Mouse (Mus musculus): Measurements from ENCODE around the gene Hoxa11. TPM values are rescaled to one million over a fixed set of nuclear protein-coding genes. Genes with fewer than 3 reads are reported as not detected.

The Hoxa11 gene
- total RNA-seq, 2 experiments from 2014 or later: not detected

DNA sequence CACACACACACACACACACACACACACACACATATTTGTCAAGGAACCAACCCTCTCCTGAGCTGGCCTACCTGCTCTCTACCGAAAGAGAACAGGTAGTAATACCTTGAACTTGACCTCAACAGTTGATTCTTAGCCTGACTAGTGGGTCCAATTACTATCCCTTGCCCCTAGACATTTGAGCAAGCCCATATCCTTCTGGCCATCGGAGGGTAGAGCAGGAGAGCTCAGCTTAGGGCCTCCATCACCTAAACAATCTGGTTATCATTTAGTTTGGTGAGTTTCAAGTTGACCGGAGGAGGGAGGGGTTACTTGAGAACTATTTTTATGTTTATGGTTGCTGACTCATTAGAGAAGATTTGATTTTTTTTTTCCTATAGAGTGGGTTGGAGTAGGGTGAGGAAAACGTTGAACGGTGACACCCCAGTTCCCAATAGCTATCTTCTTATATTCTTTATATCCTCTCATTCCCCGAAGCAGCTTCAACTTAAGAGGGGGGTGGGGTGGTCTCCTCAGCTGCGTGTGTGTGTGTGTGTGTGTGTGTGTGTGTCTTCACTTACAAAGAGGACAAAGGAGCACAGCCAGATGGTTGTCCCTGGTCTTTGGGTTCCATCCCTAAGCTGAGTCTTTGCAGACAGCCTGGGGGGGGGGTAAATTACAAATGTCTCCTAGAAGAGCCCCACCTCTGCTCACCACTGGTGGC is 5.7 kb upstream of the Hoxa11 start:
- Histone ChIP-seq H3K4me3 (no peak overlapping the region), H3K27ac (no peak overlapping the region)
- no peak for DNase-seq (ENCODE audit: low spot score in 2 of 2)
- TF ChIP-seq CTCF (conservative IDR thresholded peaks at IDR 0.05): no peak

DNA sequence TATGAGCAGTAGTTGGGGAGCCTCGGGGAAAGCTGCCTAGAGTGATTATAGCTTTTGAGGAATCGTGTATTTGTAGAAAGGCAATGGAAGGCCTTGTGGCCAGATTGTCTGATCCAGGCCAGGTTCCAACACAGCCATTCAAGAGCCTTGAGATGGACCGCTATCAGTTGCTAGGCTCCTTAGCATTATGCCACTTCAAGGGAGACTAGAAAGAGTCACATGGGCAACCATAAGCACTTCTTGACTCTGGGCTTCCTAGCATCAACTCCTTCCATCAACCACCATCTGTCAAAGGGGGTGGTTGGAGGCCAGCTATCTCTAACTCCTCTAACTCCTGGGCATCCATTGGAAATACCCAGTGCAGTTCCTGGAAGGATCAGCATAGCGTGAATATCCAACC is 4.2 kb upstream of the Hoxa11 start:
- H3K4me3 ChIP-seq: no peak overlapping the region
- no peak overlapping the region for H3K27ac ChIP-seq
- no peak for DNase-seq (ENCODE audit: low spot score in 2 of 2)
- no peak for TF ChIP-seq CTCF (conservative IDR thresholded peaks at IDR 0.05)

DNA sequence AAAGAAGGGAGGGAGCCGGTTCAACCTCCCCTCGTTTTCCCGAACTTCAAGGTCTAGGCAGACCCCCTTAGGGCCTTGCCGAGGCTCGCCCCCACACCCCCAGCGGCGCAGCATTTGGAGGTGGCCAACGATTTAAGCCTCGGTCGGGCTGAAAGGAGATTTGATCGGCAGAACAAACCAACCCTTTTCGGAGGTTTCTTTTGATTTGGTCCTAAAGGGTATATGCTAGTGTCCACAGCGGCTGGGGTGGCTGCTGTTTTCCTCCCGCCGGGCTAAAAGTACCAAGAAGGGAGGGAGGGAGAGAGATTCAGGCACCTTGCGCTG is 3.8 kb upstream of the Hoxa11 start:
- H3K4me3 ChIP-seq: no peak overlapping the region
- H3K27ac ChIP-seq: no peak overlapping the region
- no peak for TF ChIP-seq CTCF (conservative IDR thresholded peaks at IDR 0.05)
- no peak for DNase-seq (ENCODE audit: low spot score in 2 of 2)

DNA sequence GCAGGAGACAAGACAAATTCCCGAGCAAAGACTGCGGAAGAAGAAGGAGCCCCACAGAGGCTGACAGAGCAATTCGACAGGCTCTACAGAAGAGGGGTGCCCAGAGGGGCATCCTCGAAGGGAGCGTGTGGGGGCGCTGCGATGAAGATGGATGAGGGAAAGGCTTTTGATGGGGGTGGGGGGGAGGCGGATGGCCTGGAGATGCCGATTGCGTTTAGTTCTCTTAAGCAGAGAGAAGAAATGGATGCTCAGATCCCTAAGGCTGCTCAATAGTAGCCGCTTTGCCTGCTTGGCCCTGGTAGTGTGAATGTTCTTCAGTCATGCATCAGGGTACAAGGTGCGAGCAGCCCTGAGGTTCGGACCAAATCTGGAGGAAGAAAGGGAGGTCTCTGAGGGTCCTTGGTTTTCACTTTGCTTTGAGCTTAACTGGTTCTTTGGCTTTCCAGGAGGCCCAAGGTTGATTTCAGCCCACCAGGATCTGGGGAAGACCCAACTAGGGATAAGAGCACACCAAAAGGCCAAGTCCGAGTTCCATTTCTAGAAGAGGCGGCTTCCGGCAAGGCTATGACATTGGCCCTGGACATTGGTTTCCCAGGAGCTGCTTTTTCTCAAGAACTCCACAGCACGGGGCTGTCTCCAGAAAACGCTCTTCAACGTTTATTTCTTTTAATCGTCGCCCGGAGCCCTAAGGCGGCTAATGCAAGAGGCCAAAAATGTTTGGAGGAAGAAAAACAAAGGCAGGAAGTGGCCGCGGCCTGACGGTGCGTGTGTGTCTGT is 3.2 kb upstream of the Hoxa11 start:
- no peak for TF ChIP-seq CTCF (conservative IDR thresholded peaks at IDR 0.05)

DNA sequence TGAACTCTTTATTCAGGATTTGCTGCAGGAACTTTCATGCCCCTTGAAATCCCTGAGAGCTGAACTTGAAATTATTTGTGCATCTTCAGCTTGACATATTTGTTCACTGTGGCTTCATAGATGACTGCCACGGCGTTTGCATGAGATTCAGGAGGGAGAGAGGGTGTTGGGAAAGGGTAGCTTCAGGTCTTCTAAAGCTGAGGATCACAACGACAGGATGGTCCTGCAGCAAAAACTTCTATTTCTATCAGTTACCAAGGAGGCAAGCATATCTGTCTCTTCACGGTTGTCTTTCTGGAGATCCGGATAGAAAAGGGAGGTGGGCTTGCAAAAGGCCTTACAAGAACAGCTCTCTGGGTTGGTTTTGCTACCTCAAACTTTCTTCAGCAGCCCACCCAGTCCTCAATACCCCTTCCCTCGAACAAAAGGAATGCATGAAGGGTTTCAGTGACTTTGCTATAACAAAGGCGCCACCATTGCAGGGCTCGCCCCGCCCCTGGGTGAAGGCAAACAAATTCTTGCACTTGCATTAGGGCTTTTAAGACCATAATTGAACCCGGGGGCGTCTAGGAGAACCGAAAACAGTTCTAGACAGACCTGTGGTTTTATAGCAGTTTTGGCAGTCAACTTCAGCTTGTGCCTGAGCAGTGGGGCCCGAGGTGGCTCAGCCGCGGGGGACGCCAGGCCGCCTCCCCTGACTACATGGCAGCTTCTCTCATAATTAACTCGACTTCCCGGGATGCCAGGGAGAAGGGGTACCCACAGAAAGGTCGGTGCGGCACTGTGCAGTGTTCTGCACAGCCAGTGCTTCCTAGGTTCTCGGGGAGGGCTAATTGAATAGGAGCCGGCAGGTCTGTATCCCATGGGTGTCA is 2.4 kb upstream of the Hoxa11 start:
- no peak for TF ChIP-seq CTCF (conservative IDR thresholded peaks at IDR 0.05)
- no peak overlapping the region for H3K27ac ChIP-seq
- no peak for DNase-seq (ENCODE audit: low spot score in 2 of 2)
- H3K4me3 ChIP-seq: no peak overlapping the region

More for the DNA sequence above, 3.2 kb upstream of the Hoxa11 start:
- no peak overlapping the region for H3K27ac ChIP-seq
- H3K4me3 ChIP-seq: no peak overlapping the region
- no peak for DNase-seq (ENCODE audit: low spot score in 2 of 2)

DNA sequence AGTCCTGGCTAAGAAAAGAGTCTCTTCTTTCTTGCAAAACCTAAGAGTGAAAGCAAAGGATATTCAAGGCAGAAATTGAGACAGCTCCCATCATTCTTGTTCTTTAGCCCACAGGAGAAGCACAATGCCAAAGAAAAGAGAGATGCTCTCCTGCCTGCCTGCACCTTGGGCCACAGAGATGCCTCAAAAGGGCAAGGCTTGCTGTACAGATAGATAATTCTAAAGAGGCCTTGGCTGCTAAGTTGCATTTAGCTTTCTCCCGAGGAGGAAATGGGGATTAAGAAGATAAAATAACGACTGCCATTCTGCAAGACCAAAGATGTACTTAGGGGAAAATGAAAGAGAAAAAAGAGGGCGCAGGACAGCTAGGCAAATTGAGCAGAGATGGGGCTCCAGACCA is 1.3 kb upstream of the Hoxa11 start:
- no peak for DNase-seq (ENCODE audit: low spot score in 2 of 2)
- Histone ChIP-seq H3K4me3 (no peak overlapping the region), H3K27ac (no peak overlapping the region)
- TF ChIP-seq CTCF (conservative IDR thresholded peaks at IDR 0.05): no peak

DNA sequence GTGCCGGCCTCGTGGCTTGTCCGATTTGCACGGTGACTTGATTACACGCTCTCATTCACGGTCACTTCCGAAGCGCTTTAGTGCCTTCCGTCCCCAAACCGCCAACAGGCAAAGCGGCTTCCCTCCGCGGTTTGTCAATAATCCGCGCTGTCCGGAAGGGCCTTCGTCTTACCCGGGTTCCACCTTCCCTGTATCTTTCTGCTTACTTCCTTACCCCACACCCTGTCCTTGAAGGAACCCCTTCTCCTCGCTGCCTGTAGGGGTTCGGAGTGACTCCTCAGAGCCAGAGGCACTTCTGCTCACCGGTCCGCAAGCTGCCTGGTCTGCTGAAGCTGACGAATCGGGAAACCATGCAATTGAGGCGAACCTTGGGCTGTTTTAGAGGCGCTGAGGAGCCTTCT is 793 bp upstream of the Hoxa11 start:
- Histone ChIP-seq H3K27ac (no peak overlapping the region), H3K4me3 (no peak overlapping the region)
- TF ChIP-seq CTCF (conservative IDR thresholded peaks at IDR 0.05): no peak
- DNase-seq (ENCODE audit: low spot score in 2 of 2): no peak

DNA sequence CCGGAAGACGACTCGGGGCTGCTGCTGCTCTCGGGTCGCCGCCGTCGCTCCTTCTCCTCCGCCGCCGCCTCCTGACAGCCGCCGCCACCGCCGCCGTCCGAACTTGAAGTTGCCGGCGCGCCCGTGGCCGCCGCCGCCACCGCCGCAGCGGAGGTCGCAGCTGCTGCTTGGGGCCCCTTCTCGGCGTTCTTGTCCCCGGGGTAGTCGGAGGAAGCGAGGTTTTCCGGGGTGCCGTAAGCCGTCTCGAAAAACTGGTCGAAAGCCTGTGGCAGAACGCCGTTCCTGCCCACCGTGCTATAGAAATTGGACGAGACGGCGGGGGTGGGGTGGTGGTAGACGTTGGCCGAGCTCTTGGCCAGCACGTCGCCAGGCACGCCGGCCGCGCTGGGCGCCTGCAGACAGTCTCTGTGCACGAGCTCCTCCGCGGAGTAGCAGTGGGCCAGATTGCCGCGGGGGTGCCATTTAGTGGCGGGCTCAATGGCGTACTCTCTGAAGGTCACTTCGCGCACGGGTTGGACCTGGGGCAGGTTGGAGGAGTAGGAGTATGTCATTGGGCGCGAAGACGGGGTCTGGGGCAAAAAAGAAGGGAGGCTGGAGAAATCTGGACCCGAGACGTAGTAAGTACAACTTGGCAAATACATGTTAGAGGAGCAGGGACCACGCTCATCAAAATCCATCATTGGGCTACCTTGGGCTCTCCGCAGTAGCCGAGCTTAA is 412 bp downstream of the Hoxa11 start:
- TF ChIP-seq CTCF (conservative IDR thresholded peaks at IDR 0.05): no peak

DNA sequence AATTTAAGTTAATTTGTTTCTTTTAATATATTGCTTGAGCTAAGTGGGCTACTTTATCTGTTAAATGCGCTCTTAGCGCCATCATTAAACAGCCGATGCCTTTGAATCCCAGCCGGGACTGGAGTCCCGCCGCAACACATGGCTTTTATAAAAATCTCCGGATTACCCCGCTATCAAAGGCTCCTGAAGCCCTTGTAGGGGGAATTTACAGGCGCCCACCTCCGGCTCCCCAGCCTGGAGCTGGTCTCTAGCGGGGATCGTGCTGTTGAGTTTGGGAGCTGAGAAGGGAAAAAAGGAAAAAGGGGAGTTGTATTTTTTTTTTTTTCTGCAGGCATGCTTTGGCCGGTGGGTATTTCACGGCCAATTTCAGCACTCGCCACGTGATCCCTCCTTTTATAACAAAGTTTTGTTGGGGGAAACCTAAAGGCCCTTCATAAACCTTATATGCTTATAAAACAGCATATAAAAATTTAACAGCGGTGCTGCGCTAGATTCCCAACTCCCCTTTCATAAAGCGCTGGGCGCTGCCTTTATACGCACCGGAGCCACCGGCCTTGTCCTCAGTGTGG is 1.1 kb downstream of the Hoxa11 start:
- Histone ChIP-seq H3K4me3 (no peak overlapping the region), H3K27ac (no peak overlapping the region)
- DNase-seq (ENCODE audit: low spot score in 2 of 2): no peak
- no peak for TF ChIP-seq CTCF (conservative IDR thresholded peaks at IDR 0.05)

More for the DNA sequence above, 412 bp downstream of the Hoxa11 start:
- Histone ChIP-seq H3K4me3 (no peak overlapping the region), H3K27ac (no peak overlapping the region)
- no peak for DNase-seq (ENCODE audit: low spot score in 2 of 2)

DNA sequence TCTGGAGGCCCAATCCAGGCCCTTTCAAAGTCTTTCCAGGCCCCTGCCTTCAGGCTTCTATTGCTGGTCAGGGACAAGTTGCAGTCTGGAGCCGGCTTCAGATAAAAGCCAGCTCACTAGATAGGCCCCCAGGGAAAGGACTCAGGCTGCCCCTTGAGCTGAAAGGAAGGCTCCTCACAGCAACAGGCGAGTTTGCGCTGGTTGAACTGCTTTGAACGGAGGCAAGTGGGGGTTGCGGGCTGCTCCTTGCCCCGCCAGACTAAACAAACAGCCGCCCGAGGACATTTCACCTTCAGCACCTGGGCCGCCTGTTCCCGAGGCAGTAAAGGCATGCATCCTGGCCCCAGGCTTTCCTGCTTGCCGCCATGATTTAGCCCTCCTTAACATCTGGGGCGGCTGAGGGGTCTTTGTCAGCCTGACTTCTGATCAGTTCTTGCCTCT is 1.9 kb downstream of the Hoxa11 start:
- no peak overlapping the region for H3K4me3 ChIP-seq

DNA sequence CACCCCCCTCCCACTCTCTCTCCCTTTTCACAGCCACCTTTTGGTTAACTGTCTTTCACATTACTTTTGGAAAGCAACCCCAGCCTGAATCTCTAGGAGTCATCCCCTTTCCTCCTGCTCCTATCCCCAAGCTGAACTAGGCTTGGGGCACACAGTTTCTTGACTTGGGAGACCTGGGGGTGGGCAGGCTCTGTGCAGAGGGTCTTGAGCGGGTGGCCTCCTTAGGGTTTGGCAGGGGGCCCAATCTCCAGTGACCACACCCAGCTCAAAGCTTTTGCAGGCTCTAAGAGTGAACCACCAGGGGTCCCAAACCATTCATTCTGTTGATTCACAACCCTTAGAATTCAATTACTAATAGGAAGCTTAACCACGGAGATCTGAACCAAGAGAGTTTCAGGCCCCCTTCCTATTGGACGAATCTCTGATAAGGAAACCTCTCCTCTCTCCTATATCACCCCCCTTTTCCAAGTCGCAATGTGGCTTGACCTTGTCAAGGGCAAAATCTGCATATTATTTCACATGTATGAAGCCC is 2.7 kb downstream of the Hoxa11 start:
- no peak overlapping the region for H3K4me3 ChIP-seq

More for the DNA sequence above, 1.9 kb downstream of the Hoxa11 start:
- TF ChIP-seq CTCF (conservative IDR thresholded peaks at IDR 0.05): no peak
- no peak for DNase-seq (ENCODE audit: low spot score in 2 of 2)
- no peak overlapping the region for H3K27ac ChIP-seq

More for the DNA sequence above, 2.7 kb downstream of the Hoxa11 start:
- no peak for TF ChIP-seq CTCF (conservative IDR thresholded peaks at IDR 0.05)
- DNase-seq (ENCODE audit: low spot score in 2 of 2): no peak
- no peak overlapping the region for H3K27ac ChIP-seq
